Mouse (Mus musculus): ENCODE results near the gene B230118H07Rik. TPM values are rescaled to one million over a fixed set of nuclear protein-coding genes. Genes with fewer than 3 reads are reported as not detected.
A peak's percentile ranks its signal among the peaks of the same experiment; 100 is the strongest.

Gene B230118H07Rik
- 12.6 and 13.3 TPM in 2 replicates for polyA plus RNA-seq (2015; fragmentation: Nextera tagmentation; extraction: Ambion mirVana)

GRCm38 (mm10) chr2:101649114-101649671 lies at the start of gene B230118H07Rik, which contains the start of gene Rag1:
B230118H07Rik (minus strand) TSS chr2:101649532.
Rag1 (minus strand) TSS chr2:101649501.
- WGBS (ENCODE audit: insufficient replicate concordance), result 37% methylated on average over 8 of the region's 8 CpGs
- H3K27me3 ChIP-seq (ENCODE audit: control insufficient read depth, insufficient read depth, low read depth, low read length), result no peaks in the 10 kb centered on the region
- no peaks in the 10 kb centered on the region for H3K9me3 ChIP-seq (replicated peaks; ENCODE audit: control insufficient read depth, low read length)
- no peak within 1 kb of the TSS for H3K4me2 ChIP-seq (ENCODE audit: low read depth, low read length)
- no peak for ATAC-seq (ENCODE audit: low read depth)
- no peak within 1 kb of the TSS for H3K27ac ChIP-seq (ENCODE audit: low read length)
- no peak within 1 kb of the TSS for H3K9ac ChIP-seq (ENCODE audit: low read depth, low read length)
- no peaks in the 10 kb centered on the region for H3K36me3 ChIP-seq (ENCODE audit: control insufficient read depth, insufficient read depth)
- H3K4me1 ChIP-seq (ENCODE audit: control insufficient read depth, low read depth, low read length), result no peaks in the 10 kb centered on the region; the same call in 1 of the 2 replicates
- H3K4me3 ChIP-seq (ENCODE audit: low read depth, low read length), result no peak within 1 kb of the TSS

- Histone ChIP-seq H3K4me1 (ENCODE audit: control insufficient read depth, low read depth, low read length) (peaks cover 7% of the 10 kb centered on the region), H3K4me3 (ENCODE audit: low read depth, low read length) (no peak overlapping the region), H3K36me3 (ENCODE audit: control insufficient read depth, insufficient read depth) (peaks cover 19% of the 10 kb centered on the region), H3K4me2 (ENCODE audit: low read depth, low read length) (no peak overlapping the region; the same call in 1 of the 2 replicates), H3K9me3 (replicated peaks; ENCODE audit: control insufficient read depth, low read length) (no peaks in the 10 kb centered on the region), H3K9ac (ENCODE audit: low read depth, low read length) (no peak overlapping the region), H3K27me3 (ENCODE audit: control insufficient read depth, insufficient read depth, low read depth, low read length) (no peaks in the 10 kb centered on the region), H3K27ac (ENCODE audit: low read length) (0 out of 2 replicates have a peak overlapping the region, but pooled peaks have one; percentile 4)
- 63% methylated on average over 7 of the region's 7 CpGs for WGBS (ENCODE audit: insufficient replicate concordance)
- ATAC-seq (ENCODE audit: low read depth), result peak; percentile 80
Measured at GRCm38 (mm10) chr2:101695584-101695983, 46.3 kb upstream of the B230118H07Rik start.

- no peak for ATAC-seq (ENCODE audit: low read depth)
- Histone ChIP-seq H3K27me3 (ENCODE audit: control insufficient read depth, insufficient read depth, low read depth, low read length) (no peaks in the 10 kb centered on the region), H3K9ac (ENCODE audit: low read depth, low read length) (no peak overlapping the region), H3K36me3 (ENCODE audit: control insufficient read depth, insufficient read depth) (peaks cover 25% of the 10 kb centered on the region), H3K4me1 (ENCODE audit: control insufficient read depth, low read depth, low read length) (peaks cover 3% of the 10 kb centered on the region; the same call in 1 of the 2 replicates), H3K4me2 (ENCODE audit: low read depth, low read length) (no peak overlapping the region), H3K9me3 (replicated peaks; ENCODE audit: control insufficient read depth, low read length) (no peaks in the 10 kb centered on the region), H3K4me3 (ENCODE audit: low read depth, low read length) (no peak overlapping the region), H3K27ac (ENCODE audit: low read length) (no peak overlapping the region)
- 55% methylated on average over 5 of the region's 5 CpGs for WGBS (ENCODE audit: insufficient replicate concordance)
Measured at GRCm38 (mm10) chr2:101693577-101694215, 44.4 kb upstream of the B230118H07Rik start.

- Histone ChIP-seq H3K9me3 (replicated peaks; ENCODE audit: control insufficient read depth, low read length) (no peaks in the 10 kb centered on the region), H3K36me3 (ENCODE audit: control insufficient read depth, insufficient read depth) (peaks cover 25% of the 10 kb centered on the region), H3K27me3 (ENCODE audit: control insufficient read depth, insufficient read depth, low read depth, low read length) (no peaks in the 10 kb centered on the region), H3K27ac (ENCODE audit: low read length) (no peak overlapping the region), H3K4me3 (ENCODE audit: low read depth, low read length) (no peak overlapping the region), H3K4me1 (ENCODE audit: control insufficient read depth, low read depth, low read length) (no peaks in the 10 kb centered on the region), H3K4me2 (ENCODE audit: low read depth, low read length) (no peak overlapping the region), H3K9ac (ENCODE audit: low read depth, low read length) (no peak overlapping the region)
- no peak for ATAC-seq (ENCODE audit: low read depth)
- WGBS (ENCODE audit: insufficient replicate concordance), result 66% methylated on average over 4 of the region's 4 CpGs
Measured at GRCm38 (mm10) chr2:101693043-101693442, 43.7 kb upstream of the B230118H07Rik start.

GRCm38 (mm10) chr2:101690252-101690827 lies 41.0 kb upstream of the B230118H07Rik start:
- H3K9me3 ChIP-seq (replicated peaks; ENCODE audit: control insufficient read depth, low read length), result no peaks in the 10 kb centered on the region
- H3K4me1 ChIP-seq (ENCODE audit: control insufficient read depth, low read depth, low read length), result no peaks in the 10 kb centered on the region
- no peak for ATAC-seq (ENCODE audit: low read depth)
- H3K27ac ChIP-seq (ENCODE audit: low read length), result no peak overlapping the region
- peaks cover 13% of the 10 kb centered on the region for H3K36me3 ChIP-seq (ENCODE audit: control insufficient read depth, insufficient read depth)
- H3K9ac ChIP-seq (ENCODE audit: low read depth, low read length), result no peak overlapping the region
- no peak overlapping the region for H3K4me2 ChIP-seq (ENCODE audit: low read depth, low read length)
- H3K4me3 ChIP-seq (ENCODE audit: low read depth, low read length), result no peak overlapping the region
- H3K27me3 ChIP-seq (ENCODE audit: control insufficient read depth, insufficient read depth, low read depth, low read length), result no peaks in the 10 kb centered on the region
- WGBS (ENCODE audit: insufficient replicate concordance), result 82% methylated on average over 9 of the region's 9 CpGs

GRCm38 (mm10) chr2:101688011-101688410 lies 38.7 kb upstream of the B230118H07Rik start:
- Histone ChIP-seq H3K9me3 (replicated peaks; ENCODE audit: control insufficient read depth, low read length) (no peaks in the 10 kb centered on the region), H3K27me3 (ENCODE audit: control insufficient read depth, insufficient read depth, low read depth, low read length) (no peaks in the 10 kb centered on the region), H3K4me3 (ENCODE audit: low read depth, low read length) (no peak overlapping the region), H3K27ac (ENCODE audit: low read length) (no peak overlapping the region), H3K9ac (ENCODE audit: low read depth, low read length) (no peak overlapping the region), H3K36me3 (ENCODE audit: control insufficient read depth, insufficient read depth) (peaks cover 18% of the 10 kb centered on the region), H3K4me1 (ENCODE audit: control insufficient read depth, low read depth, low read length) (no peaks in the 10 kb centered on the region), H3K4me2 (ENCODE audit: low read depth, low read length) (no peak overlapping the region)
- 76% methylated on average over 5 of the region's 5 CpGs for WGBS (ENCODE audit: insufficient replicate concordance)
- no peak for ATAC-seq (ENCODE audit: low read depth)

- Histone ChIP-seq H3K9ac (ENCODE audit: low read depth, low read length) (no peak overlapping the region), H3K4me3 (ENCODE audit: low read depth, low read length) (no peak overlapping the region), H3K4me1 (ENCODE audit: control insufficient read depth, low read depth, low read length) (peaks cover 1% of the 10 kb centered on the region), H3K27me3 (ENCODE audit: control insufficient read depth, insufficient read depth, low read depth, low read length) (no peaks in the 10 kb centered on the region), H3K4me2 (ENCODE audit: low read depth, low read length) (no peak overlapping the region), H3K27ac (ENCODE audit: low read length) (no peak overlapping the region), H3K9me3 (replicated peaks; ENCODE audit: control insufficient read depth, low read length) (no peaks in the 10 kb centered on the region), H3K36me3 (ENCODE audit: control insufficient read depth, insufficient read depth) (peaks cover 11% of the 10 kb centered on the region)
- WGBS (ENCODE audit: insufficient replicate concordance), result 85% methylated on average over 12 of the region's 12 CpGs
- ATAC-seq (ENCODE audit: low read depth), result no peak
Measured at GRCm38 (mm10) chr2:101684421-101684820, 35.1 kb upstream of the B230118H07Rik start.

- 4% methylated on average over 15 of the region's 15 CpGs for WGBS (ENCODE audit: insufficient replicate concordance)
- Histone ChIP-seq H3K4me2 (ENCODE audit: low read depth, low read length) (peak overlapping the region; percentile 73), H3K36me3 (ENCODE audit: control insufficient read depth, insufficient read depth) (no peaks in the 10 kb centered on the region), H3K27me3 (ENCODE audit: control insufficient read depth, insufficient read depth, low read depth, low read length) (no peaks in the 10 kb centered on the region), H3K4me3 (ENCODE audit: low read depth, low read length) (peak overlapping the region; percentile 89), H3K27ac (ENCODE audit: low read length) (no peak overlapping the region), H3K9me3 (replicated peaks; ENCODE audit: control insufficient read depth, low read length) (no peaks in the 10 kb centered on the region), H3K4me1 (ENCODE audit: control insufficient read depth, low read depth, low read length) (peaks cover 4% of the 10 kb centered on the region), H3K9ac (ENCODE audit: low read depth, low read length) (peak overlapping the region; percentile 89)
- no peak for ATAC-seq (ENCODE audit: low read depth)
Measured at GRCm38 (mm10) chr2:101679164-101679784, 29.9 kb upstream of the B230118H07Rik start.
